Mouse (Mus musculus) lung, embryonic 15.5 days (tissue): ENCODE results near the gene Arnt. TPM values are rescaled to one million over a fixed set of nuclear protein-coding genes. Genes with fewer than 3 reads are reported as not detected.
"Not testable (repeated sequence)": the region's sequence is repeated elsewhere in the genome, so short reads cannot be mapped to it uniquely, and the experiment has no call there.

Source experiments
- ATAC-seq: fragments of 200-750 bp; cut with Nextera tagmentation; 2 replicates; pipeline ENCODE4 v1.8.0; 2017; ENCODE audit warnings: moderate number of reproducible peaks, borderline replicate concordance; ENCODE audit not compliant: low FRiP score, low TSS enrichment; ENCODE audit errors: extremely low read depth
- H3K27ac ChIP-seq: fragments of 300-500 bp; sonication (generic); 2 replicates; pipeline ENCODE4 v1.5.1; 2015; ENCODE audit warnings: moderate library complexity, mild to moderate bottlenecking, inconsistent platforms
- H3K27me3 ChIP-seq: fragments of 300-500 bp; sonication (generic); 2 replicates; pipeline ENCODE4 v1.6.1; 2015; ENCODE audit warnings: inconsistent platforms
- H3K36me3 ChIP-seq: fragments of 300-500 bp; sonication (generic); 2 replicates; pipeline ENCODE4 v1.6.1; 2015; ENCODE audit warnings: inconsistent platforms
- H3K4me1 ChIP-seq: fragments of 300-500 bp; sonication (generic); 2 replicates; pipeline ENCODE4 v1.6.1; 2015; ENCODE audit warnings: inconsistent platforms
- H3K4me2 ChIP-seq: fragments of 300-500 bp; sonication (generic); 2 replicates; pipeline ENCODE4 v1.6.1; 2015; ENCODE audit warnings: inconsistent platforms, mild to moderate bottlenecking, moderate library complexity
- H3K4me3 ChIP-seq: fragments of 300-500 bp; sonication (generic); 2 replicates; pipeline ENCODE4 v1.5.1; 2015; ENCODE audit warnings: mild to moderate bottlenecking, inconsistent platforms
- H3K9ac ChIP-seq: fragments of 300-500 bp; sonication (generic); 2 replicates; pipeline ENCODE4 v1.6.1; 2015; ENCODE audit warnings: inconsistent platforms
- H3K9me3 ChIP-seq: fragments of 300-500 bp; sonication (generic); 2 replicates; pipeline ENCODE4 v1.6.1; 2016; ENCODE audit warnings: inconsistent platforms
- WGBS: fragments of 180-500 bp; shearing (Covaris S2); methylation state at CpG from one replicate; pipeline ENCODE4 v1.1.7; 2015; 5-methylcytosine and 5-hydroxymethylcytosine counted together
- polyA plus RNA-seq: library from polyadenylated mRNA; unstranded; fragments of >200 nt; fragmentation: Nextera tagmentation; extraction: Ambion mirVana; gene quantifications from 2 replicates; pipeline ENCODE4 v1.2.1, GENCODE M21; 2015

Gene Arnt
- polyA plus RNA-seq, 1 experiment from 2014 or later, result 48.0 TPM

- H3K9ac ChIP-seq, result peak overlapping the region; percentile 40; the same call in 1 of the 2 replicates
- no peaks in the 10 kb centered on the region for H3K9me3 ChIP-seq
- peaks cover 10% of the 10 kb centered on the region; the same call in 1 of the 2 replicates for H3K36me3 ChIP-seq
- H3K4me2 ChIP-seq, result peak overlapping the region; percentile 44
- H3K27me3 ChIP-seq, result no peaks in the 10 kb centered on the region
- WGBS, result 62% methylated on average over 10 of the region's 10 CpGs
- no peak for ATAC-seq
- peak overlapping the region; percentile 83 for H3K4me3 ChIP-seq
- peaks cover 17% of the 10 kb centered on the region for H3K4me1 ChIP-seq
- peak overlapping the region; percentile 88; the same call in 1 of the 2 replicates for H3K27ac ChIP-seq
Observed at GRCm38 (mm10) chr3:95433301-95433915, 780 bp upstream of the Arnt start.

GRCm38 (mm10) chr3:95434983-95435370, 789 bp downstream of the Arnt start:
- peak overlapping the region; percentile 89 for H3K9ac ChIP-seq
- H3K4me2 ChIP-seq, result peak overlapping the region; percentile 75
- peaks cover 17% of the 10 kb centered on the region for H3K4me1 ChIP-seq
- WGBS, result under 1% methylated on average over 7 of the region's 7 CpGs
- H3K9me3 ChIP-seq, result no peaks in the 10 kb centered on the region
- peaks cover 10% of the 10 kb centered on the region; the same call in 1 of the 2 replicates for H3K36me3 ChIP-seq
- no peak for ATAC-seq
- H3K27me3 ChIP-seq, result no peaks in the 10 kb centered on the region
- peak overlapping the region; percentile 88 for H3K27ac ChIP-seq
- peak overlapping the region; percentile 83 for H3K4me3 ChIP-seq

- no peaks in the 10 kb centered on the region for H3K27me3 ChIP-seq
- H3K4me2 ChIP-seq, result peak overlapping the region; percentile 75
- H3K9me3 ChIP-seq, result no peaks in the 10 kb centered on the region
- H3K27ac ChIP-seq, result no peak overlapping the region
- no peak for ATAC-seq
- H3K4me1 ChIP-seq, result peaks cover 17% of the 10 kb centered on the region
- H3K4me3 ChIP-seq, result peak overlapping the region; percentile 83; the same call in 1 of the 2 replicates
- WGBS, result 37% methylated on average over 1 of the region's 1 CpGs
- H3K36me3 ChIP-seq, result peaks cover 10% of the 10 kb centered on the region; the same call in 1 of the 2 replicates
- H3K9ac ChIP-seq, result no peak overlapping the region
Observed at GRCm38 (mm10) chr3:95435561-95435960, 1.4 kb downstream of the Arnt start.

GRCm38 (mm10) chr3:95438636-95439035, 4.4 kb downstream of the Arnt start:
- H3K4me1 ChIP-seq, result peaks cover 14% of the 10 kb centered on the region

GRCm38 (mm10) chr3:95439670-95440069, 5.5 kb downstream of the Arnt start:
- Histone ChIP-seq H3K9me3 (no peaks in the 10 kb centered on the region), H3K27me3 (no peaks in the 10 kb centered on the region)
- no peak for ATAC-seq

More at GRCm38 (mm10) chr3:95438636-95439035, 4.4 kb downstream of the Arnt start:
- H3K36me3 ChIP-seq, H3K27me3 ChIP-seq, ATAC-seq, H3K9me3 ChIP-seq, H3K4me3 ChIP-seq, H3K27ac ChIP-seq, H3K4me2 ChIP-seq, H3K9ac ChIP-seq: not testable (repeated sequence)
- 91% methylated on average over 4 of the region's 4 CpGs for WGBS

GRCm38 (mm10) chr3:95442406-95443117, 8.4 kb downstream of the Arnt start:
- H3K9me3 ChIP-seq, result no peaks in the 10 kb centered on the region
- no peak for ATAC-seq

More at GRCm38 (mm10) chr3:95439670-95440069, 5.5 kb downstream of the Arnt start:
- H3K36me3 ChIP-seq, result peaks cover 10% of the 10 kb centered on the region; the same call in 1 of the 2 replicates
- H3K4me2 ChIP-seq, result no peak overlapping the region
- H3K27ac ChIP-seq, result no peak overlapping the region
- no peak overlapping the region for H3K4me3 ChIP-seq
- H3K9ac ChIP-seq, result no peak overlapping the region
- peaks cover 12% of the 10 kb centered on the region for H3K4me1 ChIP-seq

GRCm38 (mm10) chr3:95445311-95445710, 11.1 kb downstream of the Arnt start:
- no peaks in the 10 kb centered on the region for H3K27me3 ChIP-seq
- peaks cover 7% of the 10 kb centered on the region; the same call in 1 of the 2 replicates for H3K36me3 ChIP-seq
- no peaks in the 10 kb centered on the region for H3K4me1 ChIP-seq
- no peak overlapping the region for H3K4me3 ChIP-seq
- H3K9ac ChIP-seq, result no peak overlapping the region
- no peaks in the 10 kb centered on the region for H3K9me3 ChIP-seq
- no peak for ATAC-seq
- 67% methylated on average over 4 of the region's 4 CpGs for WGBS
- no peak overlapping the region for H3K4me2 ChIP-seq
- no peak overlapping the region for H3K27ac ChIP-seq

More at GRCm38 (mm10) chr3:95442406-95443117, 8.4 kb downstream of the Arnt start:
- H3K4me2 ChIP-seq, result no peak overlapping the region
- no peak overlapping the region for H3K27ac ChIP-seq
- no peak overlapping the region for H3K9ac ChIP-seq
- H3K4me3 ChIP-seq, result no peak overlapping the region
- H3K4me1 ChIP-seq, result no peaks in the 10 kb centered on the region
- no peaks in the 10 kb centered on the region for H3K27me3 ChIP-seq
- H3K36me3 ChIP-seq, result peaks cover 6% of the 10 kb centered on the region; the same call in 1 of the 2 replicates
- WGBS, result 82% methylated on average over 5 of the region's 5 CpGs

GRCm38 (mm10) chr3:95450408-95450807, 16.2 kb downstream of the Arnt start:
- no peaks in the 10 kb centered on the region for H3K27me3 ChIP-seq
- H3K9me3 ChIP-seq, result no peaks in the 10 kb centered on the region
- no peak overlapping the region for H3K27ac ChIP-seq
- ATAC-seq, result no peak
- H3K9ac ChIP-seq, result no peak overlapping the region
- 51% methylated on average over 1 of the region's 1 CpGs for WGBS
- no peak overlapping the region for H3K4me2 ChIP-seq
- no peaks in the 10 kb centered on the region for H3K4me1 ChIP-seq
- no peak overlapping the region for H3K4me3 ChIP-seq
- H3K36me3 ChIP-seq, result peaks cover 33% of the 10 kb centered on the region

- Histone ChIP-seq H3K27me3 (no peaks in the 10 kb centered on the region), H3K4me3 (no peak overlapping the region), H3K27ac (no peak overlapping the region), H3K9me3 (no peaks in the 10 kb centered on the region), H3K4me1 (no peaks in the 10 kb centered on the region), H3K4me2 (no peak overlapping the region), H3K9ac (no peak overlapping the region), H3K36me3 (peaks cover 33% of the 10 kb centered on the region)
- WGBS, result 79% methylated on average over 3 of the region's 3 CpGs
- ATAC-seq, result no peak
Observed at GRCm38 (mm10) chr3:95450915-95451314, 16.7 kb downstream of the Arnt start.

- no peaks in the 10 kb centered on the region for H3K4me1 ChIP-seq
- H3K27ac ChIP-seq, result no peak overlapping the region
- no peak overlapping the region for H3K4me2 ChIP-seq
- no peaks in the 10 kb centered on the region for H3K27me3 ChIP-seq
- WGBS, result 99% methylated on average over 5 of the region's 5 CpGs
- ATAC-seq, result no peak
- H3K9ac ChIP-seq, result no peak overlapping the region
- peaks cover 24% of the 10 kb centered on the region for H3K36me3 ChIP-seq
- no peaks in the 10 kb centered on the region for H3K9me3 ChIP-seq
- no peak overlapping the region for H3K4me3 ChIP-seq
Observed at GRCm38 (mm10) chr3:95456367-95456766, 22.2 kb downstream of the Arnt start.

- no peaks in the 10 kb centered on the region for H3K27me3 ChIP-seq
- H3K4me3 ChIP-seq, result no peak overlapping the region
- peaks cover 25% of the 10 kb centered on the region for H3K36me3 ChIP-seq
- no peak overlapping the region for H3K9ac ChIP-seq
- no peak for ATAC-seq
- no peak overlapping the region for H3K4me2 ChIP-seq
- no peaks in the 10 kb centered on the region for H3K4me1 ChIP-seq
- no peaks in the 10 kb centered on the region for H3K9me3 ChIP-seq
- no peak overlapping the region for H3K27ac ChIP-seq
- WGBS, result 65% methylated on average over 3 of the region's 3 CpGs
Observed at GRCm38 (mm10) chr3:95457758-95458157, 23.6 kb downstream of the Arnt start.

- 85% methylated on average over 1 of the region's 1 CpGs for WGBS
Observed at GRCm38 (mm10) chr3:95459381-95459780, 25.2 kb downstream of the Arnt start.

More at GRCm38 (mm10) chr3:95459381-95459780, 25.2 kb downstream of the Arnt start:
- H3K4me1 ChIP-seq, result no peaks in the 10 kb centered on the region
- ATAC-seq, result no peak
- no peak overlapping the region for H3K4me2 ChIP-seq
- H3K9ac ChIP-seq, result no peak overlapping the region
- H3K27ac ChIP-seq, result no peak overlapping the region
- H3K4me3 ChIP-seq, result no peak overlapping the region
- H3K27me3 ChIP-seq, result no peaks in the 10 kb centered on the region
- no peaks in the 10 kb centered on the region for H3K9me3 ChIP-seq
- H3K36me3 ChIP-seq, result peaks cover 21% of the 10 kb centered on the region
